Mouse (Mus musculus): ENCODE results near the gene Klf17. TPM values are rescaled to one million over a fixed set of nuclear protein-coding genes. Genes with fewer than 3 reads are reported as not detected.

Klf17 gene
- total RNA-seq, 2 experiments from 2014 or later = not detected

- DNase-seq (ENCODE audit: extremely low spot score in 1 of 2, low spot score in 2 of 2) = no peak
- no peak; the same call in 1 of the 2 replicates for TF ChIP-seq CTCF (IDR thresholded peaks at IDR 0.05)
- no peak overlapping the region for H3K27ac ChIP-seq
These were observed 27.9 kb downstream of the Klf17 start for GRCm38 (mm10) chr4:117737559-117737958.

GRCm38 (mm10) chr4:117731926-117732325 is 33.5 kb downstream of the Klf17 start:
- no peak for TF ChIP-seq CTCF (IDR thresholded peaks at IDR 0.05)
- DNase-seq (ENCODE audit: extremely low spot score in 1 of 2, low spot score in 2 of 2) = no peak

More at GRCm38 (mm10) chr4:117737559-117737958, 27.9 kb downstream of the Klf17 start:
- no peak overlapping the region for H3K4me3 ChIP-seq
- intact Hi-C loops (cut with DNase I) = no loop called here

GRCm38 (mm10) chr4:117724112-117724511 is 41.3 kb downstream of the Klf17 start, which contains the start of gene Gm12845:
Gene Gm12845 (plus strand): TSS chr4:117724412.
- H3K4me3 ChIP-seq = no peak within 1 kb of the TSS
- no peak within 1 kb of the TSS for H3K27ac ChIP-seq
- TF ChIP-seq CTCF (IDR thresholded peaks at IDR 0.05) = no peak
- DNase-seq (ENCODE audit: extremely low spot score in 1 of 2, low spot score in 2 of 2) = no peak
- intact Hi-C loops (cut with DNase I) = loop anchor here (10.0 kb wide), 1 partner anchor 309 kb away; no protein-coding TSS in a partner anchor

More at GRCm38 (mm10) chr4:117731926-117732325, 33.5 kb downstream of the Klf17 start:
- Histone ChIP-seq H3K4me3 (no peak overlapping the region), H3K27ac (no peak overlapping the region)
- intact Hi-C loops (cut with DNase I) = no loop called here

GRCm38 (mm10) chr4:117713303-117714098 is 51.9 kb downstream of the Klf17 start:
- H3K27ac ChIP-seq = no peak overlapping the region
- no peak overlapping the region for H3K4me3 ChIP-seq
- TF ChIP-seq CTCF (IDR thresholded peaks at IDR 0.05) = no peak
- intact Hi-C loops (cut with DNase I) = no loop called here
- no peak for DNase-seq (ENCODE audit: extremely low spot score in 1 of 2, low spot score in 2 of 2)

GRCm38 (mm10) chr4:117712314-117712713 is 53.1 kb downstream of the Klf17 start:
- intact Hi-C loops (cut with DNase I) = no loop called here
- H3K4me3 ChIP-seq = no peak overlapping the region
- no peak overlapping the region for H3K27ac ChIP-seq
- DNase-seq (ENCODE audit: extremely low spot score in 1 of 2, low spot score in 2 of 2) = no peak
- no peak for TF ChIP-seq CTCF (IDR thresholded peaks at IDR 0.05)

- DNase-seq (ENCODE audit: extremely low spot score in 1 of 2, low spot score in 2 of 2) = no peak
- intact Hi-C loops (cut with DNase I) = loop anchor here (10.0 kb wide), 2 partner anchors 376 to 586 kb away; partner anchors contain the start of gene Ptprf
- TF ChIP-seq CTCF (IDR thresholded peaks at IDR 0.05) = no peak
- Histone ChIP-seq H3K27ac (no peak overlapping the region), H3K4me3 (no peak overlapping the region)
These were observed 56.5 kb downstream of the Klf17 start for GRCm38 (mm10) chr4:117708780-117709550.

Other genes with a start within 250 kb of the Klf17 start
- gene Eri3, start 215.3 kb downstream of the Klf17 start, total RNA-seq (2021) = 100 to 1,000 TPM; 197 to 200 TPM
- 10 to 100 TPM; 37.3 to 42.0 TPM for gene Dmap1, start 83.4 kb downstream of the Klf17 start, total RNA-seq (2021)
- not detected for gene Gm12845, start 41.2 kb downstream of the Klf17 start, total RNA-seq (2021)
- 10 to 100 TPM; 34.2 to 35.4 TPM for gene Slc6a9, start 68.9 kb upstream of the Klf17 start, total RNA-seq (2021)
- 1 to 10 TPM in 1 of 2 experiments, under 1 TPM in 1; 0.94 to 1.4 TPM for gene Ccdc24, start 106.9 kb upstream of the Klf17 start, total RNA-seq (2021)
- 10 to 100 TPM; 86.7 to 90.6 TPM for gene B4galt2, start 117.8 kb upstream of the Klf17 start, total RNA-seq (2021)
- 100 to 1,000 TPM; 430 to 462 TPM for gene Atp6v0b, start 121.7 kb upstream of the Klf17 start, total RNA-seq (2021)
- gene Dph2, start 126.4 kb upstream of the Klf17 start, total RNA-seq (2021) = 10 to 100 TPM in 1 of 2 experiments, 1 to 10 TPM in 1; 9.1 to 11.4 TPM
- 100 to 1,000 TPM; 115 to 123 TPM for gene Ipo13, start 149.4 kb upstream of the Klf17 start, total RNA-seq (2021)
- 1 to 10 TPM; 3.6 to 3.9 TPM for gene Artn, start 164.1 kb upstream of the Klf17 start, total RNA-seq (2021)